Mouse (Mus musculus) thymus, adult 2 months (tissue): ENCODE data around the gene Rab22a.

Experiments used
- CTCF ChIP-seq: fragments of 200-500 bp; IDR thresholded peaks from 2 replicates; pipeline ENCODE4 v1.5.1; 2012; ENCODE audit warnings: mild to moderate bottlenecking, control low read depth, low read length, moderate library complexity, borderline replicate concordance; ENCODE audit not compliant: control insufficient read depth, poor library complexity, insufficient read depth; ENCODE audit errors: extremely low read depth
- POLR2A ChIP-seq: fragments of 200-500 bp; IDR thresholded peaks from 2 replicates; pipeline ENCODE4 v1.6.1; 2012; ENCODE audit warnings: mild to moderate bottlenecking, low read length, control low read depth, moderate library complexity; ENCODE audit not compliant: control insufficient read depth, poor library complexity, insufficient read depth; ENCODE audit errors: extremely low read depth

GRCm38 (mm10) chr2:173620645-173621044, 38.9 kb upstream of the Rab22a start:
- TF ChIP-seq CTCF (no peak), POLR2A (no peak)
